21 mouse cellular contexts compared by ENCODE assay signal in genomic region chr12:13585527-13586156, GRCm38 (mm10).
A peak's percentile ranks its signal among the peaks of the same experiment; 100 is the strongest.
DNase-seq lines count a peak whose midpoint lies in the region; ATAC-seq lines count a peak whose summit lies in the region.
"Had no signal": no experiment of that assay in that cellular context is flagged by ENCODE, and none has a peak within 500 bp of the region (broad histone marks: within the 10 kb centered on the region; RNA-seq: fewer than 3 reads in every experiment).

No protein-coding gene starts in this region.

- H3K9me3 ChIP-seq in hindbrain, embryonic 13.5 days: no peaks in the 10 kb centered on the region
- H3K9me3 ChIP-seq in hindbrain, embryonic 11.5 days (ENCODE audit: control insufficient read depth, low read length): no peaks in the 10 kb centered on the region
- no peaks in the 10 kb centered on the region for H3K9me3 ChIP-seq in neural tube, embryonic 14.5 days (ENCODE audit: control insufficient read depth, low read length)
- H3K9me3 ChIP-seq in hindbrain, embryonic 16.5 days (ENCODE audit: control insufficient read depth, low read length): no peaks in the 10 kb centered on the region
- H3K9me3 ChIP-seq in neural tube, embryonic 15.5 days (replicated peaks): no peaks in the 10 kb centered on the region
- H3K9me3 ChIP-seq: embryonic facial prominence, embryonic 12.5 days; heart, embryonic 12.5 days; limb, embryonic 15.5 days; liver, embryonic 15.5 days; lung, embryonic 15.5 days; neural tube, embryonic 13.5 days had no signal

- no peak overlapping the region for H3K4me2 ChIP-seq in hindbrain, embryonic 13.5 days
- no peak overlapping the region for H3K4me2 ChIP-seq in hindbrain, embryonic 11.5 days (replicated peaks; ENCODE audit: low read depth, low read length)
- no peak overlapping the region for H3K4me2 ChIP-seq in neural tube, embryonic 14.5 days (ENCODE audit: low read depth, low read length)
- no peak overlapping the region for H3K4me2 ChIP-seq in hindbrain, embryonic 16.5 days (ENCODE audit: low read length)
- H3K4me2 ChIP-seq in neural tube, embryonic 15.5 days: no peak overlapping the region
- H3K4me2 ChIP-seq: embryonic facial prominence, embryonic 12.5 days; heart, embryonic 12.5 days; limb, embryonic 15.5 days; liver, embryonic 15.5 days; lung, embryonic 15.5 days; neural tube, embryonic 13.5 days had no signal

- no peak overlapping the region for H3K4me3 ChIP-seq in hindbrain, embryonic 13.5 days
- H3K4me3 ChIP-seq in hindbrain, embryonic 11.5 days (ENCODE audit: low read depth, low read length): no peak overlapping the region
- H3K4me3 ChIP-seq in neural tube, embryonic 14.5 days (ENCODE audit: low read depth, low read length): no peak overlapping the region
- no peak overlapping the region for H3K4me3 ChIP-seq in hindbrain, embryonic 16.5 days (ENCODE audit: low read length)
- H3K4me3 ChIP-seq in neural tube, embryonic 15.5 days (replicated peaks): no peak overlapping the region
- H3K4me3 ChIP-seq: embryonic facial prominence, embryonic 12.5 days; heart, embryonic 12.5 days; limb, embryonic 15.5 days; liver, embryonic 15.5 days; lung, embryonic 15.5 days; neural tube, embryonic 13.5 days had no signal

- peaks cover 17% of the 10 kb centered on the region for H3K36me3 ChIP-seq in hindbrain, embryonic 13.5 days
- no peaks in the 10 kb centered on the region for H3K36me3 ChIP-seq in hindbrain, embryonic 11.5 days (ENCODE audit: control insufficient read depth, insufficient read depth, low read length)
- no peaks in the 10 kb centered on the region for H3K36me3 ChIP-seq in neural tube, embryonic 14.5 days (ENCODE audit: control insufficient read depth, insufficient read depth, low read length)
- H3K36me3 ChIP-seq in hindbrain, embryonic 16.5 days (ENCODE audit: control insufficient read depth, insufficient read depth, low read length): peaks cover 4% of the 10 kb centered on the region; the same call in 1 of the 2 replicates
- peaks cover 12% of the 10 kb centered on the region for H3K36me3 ChIP-seq in neural tube, embryonic 15.5 days
- H3K36me3 ChIP-seq: liver, embryonic 15.5 days; lung, embryonic 15.5 days had no signal

- peak overlapping the region; percentile 5; the same call in 1 of the 2 replicates for H3K27ac ChIP-seq in hindbrain, embryonic 13.5 days
- no peak overlapping the region for H3K27ac ChIP-seq in hindbrain, embryonic 11.5 days (ENCODE audit: low read depth, low read length)
- H3K27ac ChIP-seq in neural tube, embryonic 14.5 days (ENCODE audit: low read depth, low read length): no peak overlapping the region
- 0 out of 2 replicates have a peak overlapping the region, but pooled peaks have one; percentile 33 for H3K27ac ChIP-seq in hindbrain, embryonic 16.5 days (ENCODE audit: low read depth, low read length)
- peak overlapping the region; percentile 64 for H3K27ac ChIP-seq in neural tube, embryonic 15.5 days (replicated peaks)
- H3K27ac ChIP-seq: embryonic facial prominence, embryonic 12.5 days; limb, embryonic 15.5 days; liver, embryonic 15.5 days; lung, embryonic 15.5 days; neural tube, embryonic 13.5 days had no signal

- 85% methylated on average over 6 of the region's 6 CpGs for WGBS in hindbrain, embryonic 13.5 days
- 94% methylated on average over 6 of the region's 6 CpGs for WGBS in hindbrain, embryonic 11.5 days
- 83% methylated on average over 6 of the region's 6 CpGs for WGBS in neural tube, embryonic 14.5 days
- 74% methylated on average over 6 of the region's 6 CpGs for WGBS in hindbrain, embryonic 16.5 days
- WGBS in neural tube, embryonic 15.5 days: 76% methylated on average over 6 of the region's 6 CpGs

- H3K9ac ChIP-seq in hindbrain, embryonic 13.5 days: no peak overlapping the region
- H3K9ac ChIP-seq in hindbrain, embryonic 11.5 days (ENCODE audit: low read depth, low read length): no peak overlapping the region
- H3K9ac ChIP-seq in neural tube, embryonic 14.5 days (replicated peaks; ENCODE audit: low read depth, low read length): no peak overlapping the region
- H3K9ac ChIP-seq in hindbrain, embryonic 16.5 days (ENCODE audit: low read depth, low read length): no peak overlapping the region
- H3K9ac ChIP-seq in neural tube, embryonic 15.5 days (replicated peaks): no peak overlapping the region
- H3K9ac ChIP-seq: embryonic facial prominence, embryonic 12.5 days; heart, embryonic 12.5 days; limb, embryonic 15.5 days; liver, embryonic 15.5 days; lung, embryonic 15.5 days; neural tube, embryonic 13.5 days had no signal

- no peak for DNase-seq in hindbrain, embryonic 11.5 days (ENCODE audit: low spot score)
- no peak for DNase-seq in neural tube, embryonic 10.5 days (ENCODE audit: extremely low spot score, low spot score)
- no peak for DNase-seq in right cerebral cortex, postnatal 4 days
- DNase-seq: adrenal gland, adult 2 months; cerebellum, adult 18-20 months; cerebellum, postnatal 25 days; gastrocnemius, postnatal 10 days; heart, postnatal 10 days; kidney, postnatal 36 days; lung, postnatal 4 days had no signal

- no peak for ATAC-seq in hindbrain, embryonic 13.5 days (ENCODE audit: low FRiP score)
- no peak for ATAC-seq in hindbrain, embryonic 11.5 days (ENCODE audit: low FRiP score)
- ATAC-seq in neural tube, embryonic 14.5 days (ENCODE audit: low read depth): peak; percentile 45; the same call in 1 of the 2 replicates
- ATAC-seq in hindbrain, embryonic 16.5 days: peak; percentile 75
- ATAC-seq in neural tube, embryonic 15.5 days (ENCODE audit: low FRiP score): peak; percentile 51; the same call in 1 of the 2 replicates
- ATAC-seq: intestine, postnatal 0 days had no signal

- no peaks in the 10 kb centered on the region for H3K4me1 ChIP-seq in hindbrain, embryonic 13.5 days (replicated peaks)
- no peaks in the 10 kb centered on the region for H3K4me1 ChIP-seq in hindbrain, embryonic 11.5 days (replicated peaks; ENCODE audit: control insufficient read depth, insufficient read depth, low read length)
- H3K4me1 ChIP-seq in neural tube, embryonic 14.5 days (ENCODE audit: control insufficient read depth, insufficient read depth, low read length): no peaks in the 10 kb centered on the region
- 0 out of 2 replicates have a peak, but pooled peaks cover 2% of the 10 kb centered on the region for H3K4me1 ChIP-seq in hindbrain, embryonic 16.5 days (ENCODE audit: control insufficient read depth, insufficient read depth, low read depth, low read length)
- 0 out of 2 replicates have a peak, but pooled peaks cover 5% of the 10 kb centered on the region for H3K4me1 ChIP-seq in neural tube, embryonic 15.5 days
- H3K4me1 ChIP-seq: embryonic facial prominence, embryonic 12.5 days; heart, embryonic 12.5 days; limb, embryonic 15.5 days; liver, embryonic 15.5 days; lung, embryonic 15.5 days; neural tube, embryonic 13.5 days had no signal

- no peaks in the 10 kb centered on the region for H3K27me3 ChIP-seq in hindbrain, embryonic 13.5 days
- no peaks in the 10 kb centered on the region for H3K27me3 ChIP-seq in hindbrain, embryonic 11.5 days (ENCODE audit: control insufficient read depth, insufficient read depth, low read length)
- H3K27me3 ChIP-seq in neural tube, embryonic 14.5 days (ENCODE audit: control insufficient read depth, insufficient read depth, low read length): no peaks in the 10 kb centered on the region
- no peaks in the 10 kb centered on the region for H3K27me3 ChIP-seq in hindbrain, embryonic 16.5 days (replicated peaks; ENCODE audit: control insufficient read depth, insufficient read depth, low read length)
- H3K27me3 ChIP-seq in neural tube, embryonic 15.5 days (replicated peaks): no peaks in the 10 kb centered on the region
- H3K27me3 ChIP-seq: embryonic facial prominence, embryonic 12.5 days; heart, embryonic 12.5 days; limb, embryonic 15.5 days; liver, embryonic 15.5 days; lung, embryonic 15.5 days; neural tube, embryonic 13.5 days had no signal

Comparison
In these comparisons a context has a peak if more than half of its experiments do, and no peak if none do; other contexts are left out.
1. ATAC-seq: peak in neural tube, embryonic 14.5 days (single experiment), hindbrain, embryonic 16.5 days (single experiment) and neural tube, embryonic 15.5 days (single experiment); none in hindbrain, embryonic 13.5 days (single experiment) and hindbrain, embryonic 11.5 days (single experiment).
2. H3K27ac ChIP-seq: peak in hindbrain, embryonic 13.5 days (single experiment), hindbrain, embryonic 16.5 days (single experiment) and neural tube, embryonic 15.5 days (single experiment); none in hindbrain, embryonic 11.5 days (single experiment) and neural tube, embryonic 14.5 days (single experiment).